Mouse (Mus musculus) lung, embryonic 16.5 days (tissue): ENCODE data around the gene Manba. TPM values are rescaled to one million over a fixed set of nuclear protein-coding genes. Genes with fewer than 3 reads are reported as not detected.
A peak's percentile ranks its signal among the peaks of the same experiment; 100 is the strongest.
"Not testable (repeated sequence)": the region's sequence is repeated elsewhere in the genome, so short reads cannot be mapped to it uniquely, and the experiment has no call there.

Experiments
- ATAC-seq: fragments of 200-750 bp; cut with Nextera tagmentation; 2 replicates; pipeline ENCODE4 v1.8.0; 2017; ENCODE audit warnings: low read depth, mild to moderate bottlenecking, moderate library complexity
- H3K27ac ChIP-seq: fragments of 300-500 bp; sonication (generic); 2 replicates; pipeline ENCODE4 v1.5.1; 2014; ENCODE audit warnings: mild to moderate bottlenecking, control low read depth, low read length
- H3K27me3 ChIP-seq: fragments of 300-500 bp; sonication (generic); 2 replicates; pipeline ENCODE4 v1.6.1; 2014; ENCODE audit warnings: low read depth, low read length, mixed read lengths; ENCODE audit not compliant: control insufficient read depth, insufficient read depth
- H3K36me3 ChIP-seq: fragments of 300-500 bp; sonication (generic); 2 replicates; pipeline ENCODE4 v1.6.1; 2014; ENCODE audit warnings: low read length; ENCODE audit not compliant: control insufficient read depth, insufficient read depth
- H3K4me1 ChIP-seq: fragments of 300-500 bp; sonication (generic); replicated peaks from 2 replicates; pipeline ENCODE4 v1.6.1; 2014; ENCODE audit warnings: low read length, mixed read lengths; ENCODE audit not compliant: control insufficient read depth, insufficient read depth
- H3K4me2 ChIP-seq: fragments of 300-500 bp; sonication (generic); 2 replicates; pipeline ENCODE4 v1.6.1; 2014; ENCODE audit warnings: low read depth, low read length, control low read depth
- H3K4me3 ChIP-seq: fragments of 300-500 bp; sonication (generic); 2 replicates; pipeline ENCODE4 v1.5.1; 2014; ENCODE audit warnings: mild to moderate bottlenecking, low read length, control low read depth
- H3K9ac ChIP-seq: fragments of 300-500 bp; sonication (generic); 2 replicates; pipeline ENCODE4 v1.6.1; 2014; ENCODE audit warnings: low read length, control low read depth
- H3K9me3 ChIP-seq: fragments of 300-500 bp; sonication (generic); 2 replicates; pipeline ENCODE4 v1.6.1; 2016; ENCODE audit warnings: low read length; ENCODE audit not compliant: control insufficient read depth
- WGBS: fragments of 180-500 bp; shearing (Covaris S2); extraction: QIAGEN DNeasy Blood & Tissue Kit; methylation state at CpG from one replicate; pipeline ENCODE4 v1.1.7; 2014; 5-methylcytosine and 5-hydroxymethylcytosine counted together
- polyA plus RNA-seq: library from polyadenylated mRNA; unstranded; fragments of >200 nt; fragmentation: Nextera tagmentation; extraction: Ambion mirVana; gene quantifications from 2 replicates; pipeline ENCODE4 v1.2.1, GENCODE M21; 2015

The Manba gene
- polyA plus RNA-seq, 1 experiment from 2014 or later, result 11.2 TPM

GRCm38 (mm10) chr3:135497956-135498355 lies 12.5 kb downstream of the Manba start:
- not testable (repeated sequence) for H3K27ac ChIP-seq, H3K4me1 ChIP-seq, H3K4me3 ChIP-seq, H3K27me3 ChIP-seq, H3K36me3 ChIP-seq, H3K9me3 ChIP-seq, H3K4me2 ChIP-seq, H3K9ac ChIP-seq, ATAC-seq
- 77% methylated on average over 4 of the region's 4 CpGs for WGBS

- Histone ChIP-seq H3K27me3 (no peaks in the 10 kb centered on the region), H3K4me2 (no peak overlapping the region), H3K4me1 (no peaks in the 10 kb centered on the region), H3K27ac (no peak overlapping the region), H3K9me3 (peaks cover 3% of the 10 kb centered on the region; the same call in 1 of the 2 replicates), H3K4me3 (no peak overlapping the region), H3K9ac (no peak overlapping the region), H3K36me3 (no peaks in the 10 kb centered on the region)
- no peak for ATAC-seq
- WGBS, result 67% methylated on average over 5 of the region's 5 CpGs
Observed at GRCm38 (mm10) chr3:135498891-135499290, 13.5 kb downstream of the Manba start.

- peaks cover 1% of the 10 kb centered on the region; the same call in 1 of the 2 replicates for H3K9me3 ChIP-seq
- H3K36me3 ChIP-seq, result no peaks in the 10 kb centered on the region
- no peaks in the 10 kb centered on the region for H3K4me1 ChIP-seq
- 78% methylated on average over 5 of the region's 5 CpGs for WGBS
- no peak overlapping the region for H3K27ac ChIP-seq
- no peak for ATAC-seq
- H3K4me2 ChIP-seq, result no peak overlapping the region
- H3K4me3 ChIP-seq, result no peak overlapping the region
- no peaks in the 10 kb centered on the region for H3K27me3 ChIP-seq
- no peak overlapping the region for H3K9ac ChIP-seq
Observed at GRCm38 (mm10) chr3:135503160-135503559, 17.7 kb downstream of the Manba start.

GRCm38 (mm10) chr3:135505369-135505909 lies 20.0 kb downstream of the Manba start:
- no peak overlapping the region for H3K9ac ChIP-seq
- H3K9me3 ChIP-seq, result no peaks in the 10 kb centered on the region
- H3K36me3 ChIP-seq, result no peaks in the 10 kb centered on the region
- no peaks in the 10 kb centered on the region for H3K27me3 ChIP-seq
- peak; percentile 78 for ATAC-seq
- no peaks in the 10 kb centered on the region for H3K4me1 ChIP-seq
- 56% methylated on average over 10 of the region's 10 CpGs for WGBS
- no peak overlapping the region for H3K27ac ChIP-seq
- H3K4me2 ChIP-seq, result no peak overlapping the region
- no peak overlapping the region for H3K4me3 ChIP-seq

- WGBS, result 66% methylated on average over 13 of the region's 13 CpGs
- Histone ChIP-seq H3K4me3 (no peak overlapping the region), H3K9ac (no peak overlapping the region), H3K9me3 (no peaks in the 10 kb centered on the region), H3K27ac (no peak overlapping the region), H3K4me2 (no peak overlapping the region), H3K4me1 (no peaks in the 10 kb centered on the region), H3K36me3 (no peaks in the 10 kb centered on the region), H3K27me3 (no peaks in the 10 kb centered on the region)
- no peak for ATAC-seq
Observed at GRCm38 (mm10) chr3:135505916-135506482, 20.6 kb downstream of the Manba start.

GRCm38 (mm10) chr3:135507506-135507905 lies 22.1 kb downstream of the Manba start:
- Histone ChIP-seq H3K9me3 (no peaks in the 10 kb centered on the region), H3K4me1 (no peaks in the 10 kb centered on the region), H3K4me2 (no peak overlapping the region), H3K9ac (no peak overlapping the region), H3K27ac (no peak overlapping the region), H3K27me3 (no peaks in the 10 kb centered on the region), H3K36me3 (no peaks in the 10 kb centered on the region), H3K4me3 (no peak overlapping the region)
- ATAC-seq, result no peak
- 77% methylated on average over 7 of the region's 7 CpGs for WGBS

- 0 out of 2 replicates have a peak, but pooled peaks cover under 1% of the 10 kb centered on the region for H3K4me1 ChIP-seq
- no peak overlapping the region for H3K4me3 ChIP-seq
- 88% methylated on average over 1 of the region's 1 CpGs for WGBS
- no peak for ATAC-seq
- H3K27me3 ChIP-seq, result no peaks in the 10 kb centered on the region
- no peak overlapping the region for H3K27ac ChIP-seq
- no peak overlapping the region for H3K4me2 ChIP-seq
- no peak overlapping the region for H3K9ac ChIP-seq
- H3K36me3 ChIP-seq, result no peaks in the 10 kb centered on the region
- no peaks in the 10 kb centered on the region for H3K9me3 ChIP-seq
Observed at GRCm38 (mm10) chr3:135508191-135508590, 22.8 kb downstream of the Manba start.

GRCm38 (mm10) chr3:135510372-135510771 lies 25.0 kb downstream of the Manba start:
- no peaks in the 10 kb centered on the region for H3K36me3 ChIP-seq
- no peak for ATAC-seq
- no peak overlapping the region for H3K27ac ChIP-seq
- H3K4me3 ChIP-seq, result no peak overlapping the region
- H3K9ac ChIP-seq, result no peak overlapping the region
- H3K4me1 ChIP-seq, result peaks cover 7% of the 10 kb centered on the region; the same call in 1 of the 2 replicates
- no peaks in the 10 kb centered on the region for H3K27me3 ChIP-seq
- no peaks in the 10 kb centered on the region for H3K9me3 ChIP-seq
- WGBS, result 79% methylated on average over 3 of the region's 3 CpGs
- H3K4me2 ChIP-seq, result no peak overlapping the region

- Histone ChIP-seq H3K27me3 (no peaks in the 10 kb centered on the region), H3K9ac (no peak overlapping the region), H3K4me2 (peak overlapping the region; percentile 22; the same call in 1 of the 2 replicates), H3K4me3 (no peak overlapping the region), H3K4me1 (peaks cover 8% of the 10 kb centered on the region; the same call in 1 of the 2 replicates), H3K36me3 (no peaks in the 10 kb centered on the region), H3K27ac (no peak overlapping the region), H3K9me3 (no peaks in the 10 kb centered on the region)
- 38% methylated on average over 11 of the region's 11 CpGs for WGBS
- ATAC-seq, result peak; percentile 66; the same call in 1 of the 2 replicates
Observed at GRCm38 (mm10) chr3:135511683-135512082, 26.3 kb downstream of the Manba start.
